Mouse (Mus musculus) liver, embryonic 14.5 days (tissue): ENCODE results near the gene Akr1b10.

Experiments
- CTCF ChIP-seq: IDR thresholded peaks from 2 replicates; pipeline ENCODE4 v1.5.1; 2016; ENCODE audit warnings: antibody characterized with exemption, low read depth, control low read depth
- EP300 ChIP-seq: IDR thresholded peaks from 2 replicates; pipeline ENCODE4 v1.6.1; 2016; ENCODE audit warnings: antibody characterized with exemption, low read depth

GRCm38 (mm10) chr6:34406746-34407145 lies 22.7 kb downstream of the Akr1b10 start:
- TF ChIP-seq CTCF (no peak), EP300 (no peak)
